Mouse (Mus musculus): Measurements from ENCODE around the gene C9.

The C9 gene

DNA sequence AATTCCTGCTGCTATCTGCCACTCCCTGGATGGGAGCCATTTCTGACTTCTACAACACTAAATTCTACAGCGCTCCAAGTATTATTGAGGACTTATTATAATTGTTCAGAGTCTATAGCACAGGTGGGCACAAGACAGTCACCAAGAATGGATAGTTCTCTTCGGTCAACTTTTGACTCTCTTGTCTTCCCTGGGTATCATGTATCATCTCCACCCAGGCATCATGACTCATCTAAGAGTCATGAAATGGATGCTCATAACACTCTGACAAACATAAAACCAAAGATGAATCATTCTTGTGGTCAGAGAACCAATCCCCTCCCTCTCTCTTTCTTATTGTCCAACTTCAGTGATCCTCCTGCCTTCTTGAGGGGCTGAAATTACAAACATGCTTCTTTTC is 47.3 kb downstream of the C9 start:
- no peak for DNase-seq

- no peak for DNase-seq
These were observed 53.4 kb downstream of the C9 start for GRCm38 (mm10) chr15:6498396-6499070.

GRCm38 (mm10) chr15:6500787-6501186 is 55.7 kb downstream of the C9 start:
- DNase-seq, result peak in 1 of 2 experiments; percentile 23

GRCm38 (mm10) chr15:6517525-6517924 is 72.4 kb downstream of the C9 start:
- DNase-seq, result no peak

- DNase-seq, result no peak
These were observed 74.5 kb downstream of the C9 start for GRCm38 (mm10) chr15:6519417-6520255.

GRCm38 (mm10) chr15:6520505-6521155 is 75.5 kb downstream of the C9 start:
- DNase-seq, result no peak

DNA sequence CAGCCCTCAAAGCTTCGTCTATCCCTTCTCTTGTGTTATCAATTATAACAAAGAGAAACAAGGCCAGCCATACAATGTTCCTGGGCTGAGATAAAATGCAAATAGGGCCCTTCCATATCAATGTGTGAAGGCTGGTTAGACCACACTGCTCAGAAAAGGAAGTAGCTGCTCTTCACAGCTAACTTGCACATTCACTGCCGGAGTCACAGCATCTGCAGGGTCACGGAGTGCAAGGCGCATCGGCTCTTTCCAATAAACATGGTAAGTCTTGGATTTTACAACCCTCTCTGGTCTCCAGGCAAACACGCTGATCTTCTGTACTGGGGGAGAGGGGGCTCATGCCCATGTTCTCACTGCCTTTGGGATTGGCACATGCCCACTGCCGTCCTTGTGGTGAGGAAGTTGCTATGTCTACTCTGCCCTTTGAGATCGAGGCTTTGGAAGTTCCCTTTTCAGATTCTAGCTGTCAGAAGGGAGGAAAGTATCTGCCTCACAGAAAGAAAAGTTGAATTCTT is 77.6 kb downstream of the C9 start, which contains the start of gene Fyb:
Gene Fyb, plus strand, starts transcription at position 201 of the 515 bp plus-strand sequence.
- peak; percentile 17 to 19 for DNase-seq

DNA sequence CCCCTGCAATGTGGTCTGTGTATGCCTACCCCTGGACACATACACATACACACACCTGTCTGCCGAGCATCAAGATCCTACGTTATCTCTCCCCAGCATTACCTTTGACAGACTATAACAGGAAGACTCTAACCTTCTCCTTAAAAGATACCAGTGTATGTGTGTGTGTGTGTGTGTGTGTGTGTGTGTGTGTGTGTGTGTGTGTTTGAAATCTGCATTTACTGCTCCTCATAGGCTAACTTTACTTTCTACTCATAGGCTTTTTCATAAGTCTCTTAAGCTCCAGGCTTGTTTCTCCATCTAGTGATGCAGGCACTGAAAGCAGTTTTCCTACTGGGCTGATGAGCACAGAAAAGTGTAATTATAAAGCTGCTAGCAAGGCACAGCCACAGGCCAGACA is 79.7 kb downstream of the C9 start:
- DNase-seq, result no peak

DNA sequence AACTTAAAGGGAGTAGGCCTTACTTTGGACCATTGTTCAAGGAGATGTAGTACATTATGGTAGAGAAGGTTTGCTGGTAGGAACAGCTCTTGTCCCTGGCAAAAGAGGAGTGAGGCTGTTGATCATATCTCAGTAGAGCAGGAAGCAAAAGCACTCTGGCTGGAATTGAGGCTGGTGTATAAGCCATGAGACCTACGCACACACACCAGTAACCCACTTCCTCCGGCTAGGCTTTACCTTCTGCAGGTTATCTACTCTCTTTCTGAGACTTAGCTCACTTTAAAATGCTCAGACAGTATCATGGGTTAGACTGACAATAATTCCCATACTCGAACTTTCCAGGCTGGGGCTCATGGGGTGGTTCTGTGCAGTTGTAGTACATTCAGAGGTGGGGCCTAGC is 80.3 kb downstream of the C9 start:
- no peak for DNase-seq

- DNase-seq, result no peak
These were observed 88.8 kb downstream of the C9 start for GRCm38 (mm10) chr15:6533858-6534343.

DNA sequence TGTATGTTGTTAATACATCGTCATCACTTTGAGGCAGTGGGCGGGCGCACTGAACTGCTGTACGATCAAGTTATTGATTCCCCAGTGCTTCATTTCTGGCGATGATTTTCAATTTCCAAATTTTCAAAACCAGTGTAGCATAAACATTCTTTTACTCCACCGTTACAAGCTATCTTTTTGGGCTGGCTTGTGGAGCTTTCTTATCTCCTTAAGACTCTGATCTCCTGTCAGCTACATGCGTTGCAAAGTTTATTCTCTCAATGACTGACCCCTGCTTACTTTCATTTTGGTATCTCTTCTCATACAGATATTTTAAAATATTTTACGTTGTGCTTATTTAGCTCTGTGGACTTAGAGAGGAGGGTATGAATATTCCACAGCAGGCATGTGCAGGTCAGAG is 89.5 kb downstream of the C9 start:
- DNase-seq, result no peak

- DNase-seq, result no peak
These were observed 94.7 kb downstream of the C9 start for GRCm38 (mm10) chr15:6539639-6540338.
